Mouse (Mus musculus): Measurements from ENCODE around the gene Ces2e. TPM values are rescaled to one million over a fixed set of nuclear protein-coding genes. Genes with fewer than 3 reads are reported as not detected.
"Not testable (repeated sequence)": the region's sequence is repeated elsewhere in the genome, so short reads cannot be mapped to it uniquely, and the experiment has no call there.

The Ces2e gene
- 0.17 TPM in 1 of 2 replicates, not detected in the other for polyA plus RNA-seq (2014; fragmentation: Nextera tagmentation; extraction: Ambion mirVana)

DNA sequence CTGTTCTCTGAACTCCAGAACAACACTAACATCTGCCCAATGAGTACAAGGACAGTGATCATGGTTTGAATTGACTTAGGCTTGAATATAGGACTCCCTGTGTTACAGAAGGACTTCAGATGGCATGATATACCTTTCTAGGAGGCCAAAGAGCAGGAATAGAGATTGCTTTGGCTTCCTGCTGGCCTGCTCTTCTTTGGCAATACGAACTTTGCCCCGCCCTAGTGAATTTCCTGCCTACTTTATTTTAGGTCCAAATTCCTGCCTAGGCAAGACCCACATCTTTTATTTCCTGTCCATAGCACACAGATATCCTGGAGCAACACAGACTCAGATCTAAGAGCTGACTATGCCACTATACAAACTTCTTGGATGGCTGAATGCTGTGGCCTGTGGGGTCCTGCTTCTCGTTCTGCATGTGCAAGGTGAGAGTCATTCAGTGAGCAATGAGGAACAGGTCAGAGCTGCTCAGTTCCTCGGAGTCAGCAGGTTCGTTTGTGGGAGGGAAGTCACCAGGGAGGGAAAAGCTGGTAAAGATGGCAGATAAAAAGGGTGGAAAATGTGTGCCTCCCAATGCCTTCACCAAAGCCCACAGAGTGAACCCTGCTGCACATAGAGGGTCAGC lies at the start of gene Ces2e:
Ces2e (plus strand) TSS at position 289 of the 625 bp plus-strand sequence.
- Histone ChIP-seq H3K4me1 (replicated peaks; ENCODE audit: control insufficient read depth, insufficient read depth, low read length) (no peaks in the 10 kb centered on the region), H3K9me3 (ENCODE audit: control insufficient read depth, low read length) (no peaks in the 10 kb centered on the region), H3K27ac (ENCODE audit: low read depth, low read length) (no peak within 1 kb of the TSS), H3K4me3 (ENCODE audit: low read depth, low read length) (no peak within 1 kb of the TSS), H3K36me3 (ENCODE audit: control insufficient read depth, insufficient read depth, low read length) (no peaks in the 10 kb centered on the region), H3K4me2 (no peak within 1 kb of the TSS), H3K27me3 (replicated peaks; ENCODE audit: control insufficient read depth, insufficient read depth, low read length) (no peaks in the 10 kb centered on the region), H3K9ac (ENCODE audit: low read depth, low read length) (no peak within 1 kb of the TSS)
- DNase-seq (ENCODE audit: low spot score) = no peak
- no peak for ATAC-seq (replicated peaks; ENCODE audit: low FRiP score)
- WGBS = 67% methylated on average over 5 of the region's 5 CpGs

DNA sequence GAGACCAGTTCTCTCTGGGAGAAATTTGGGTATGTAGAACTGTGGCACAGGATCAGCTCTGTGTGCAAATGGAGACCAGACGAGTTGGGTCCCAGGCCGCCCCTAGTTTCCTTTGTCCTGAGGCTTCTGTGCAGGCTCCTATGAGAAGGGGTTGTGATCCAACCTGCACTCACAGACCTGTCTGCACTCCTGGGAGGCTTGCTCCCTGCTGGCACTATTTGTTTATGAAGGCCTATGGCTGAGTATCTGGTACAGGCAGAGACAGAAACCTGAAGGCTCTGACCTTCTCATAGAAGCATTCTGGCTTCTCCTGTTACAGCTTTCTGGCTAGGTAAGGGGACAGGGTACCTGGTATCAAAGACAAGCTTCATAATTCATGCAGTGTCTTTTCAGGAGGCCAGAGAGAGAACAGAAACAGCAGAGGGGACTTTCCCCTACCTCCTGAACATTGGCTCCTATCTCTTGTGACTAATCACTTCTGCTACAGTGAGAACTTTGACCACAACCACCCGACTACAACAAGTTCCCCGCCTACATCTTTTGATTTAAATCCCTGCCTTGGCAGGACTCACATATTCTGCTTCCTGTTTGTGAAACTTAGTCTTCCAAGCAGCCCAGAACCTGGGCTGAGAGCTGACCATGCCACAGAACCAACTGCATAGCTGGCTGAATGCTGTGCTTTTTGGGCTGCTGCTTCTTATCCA lies 39.7 kb upstream of the Ces2e start:
- no CpG with 5 or more reads among the region's 4 CpGs for WGBS
- H3K27ac ChIP-seq (ENCODE audit: low read depth, low read length); ATAC-seq (replicated peaks; ENCODE audit: low FRiP score): not testable (repeated sequence)

DNA sequence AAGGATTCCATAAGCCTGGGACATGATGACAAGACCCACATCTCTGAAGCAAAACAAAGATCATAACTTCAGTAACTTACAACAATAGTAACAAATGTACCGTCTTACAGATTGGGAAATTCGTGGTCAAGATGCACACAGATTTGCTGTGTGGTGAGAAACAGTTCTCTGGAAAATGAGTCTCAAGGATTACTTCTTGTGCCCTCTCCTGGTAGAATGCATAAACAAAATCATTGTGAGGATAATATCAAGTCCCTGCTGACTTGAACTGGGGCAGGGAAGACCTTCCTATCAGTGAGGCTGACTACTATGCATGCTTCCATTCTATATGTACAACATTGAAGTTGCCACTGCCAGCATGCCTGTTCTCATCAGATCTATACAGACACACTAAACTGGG lies 24.3 kb upstream of the Ces2e start:
- Histone ChIP-seq H3K4me1 (replicated peaks; ENCODE audit: control insufficient read depth, insufficient read depth, low read length) (no peaks in the 10 kb centered on the region), H3K27me3 (replicated peaks; ENCODE audit: control insufficient read depth, insufficient read depth, low read length) (no peaks in the 10 kb centered on the region), H3K27ac (ENCODE audit: low read depth, low read length) (no peak overlapping the region), H3K36me3 (ENCODE audit: control insufficient read depth, insufficient read depth, low read length) (no peaks in the 10 kb centered on the region), H3K9ac (ENCODE audit: low read depth, low read length) (no peak overlapping the region), H3K4me2 (no peak overlapping the region), H3K9me3 (ENCODE audit: control insufficient read depth, low read length) (no peaks in the 10 kb centered on the region), H3K4me3 (ENCODE audit: low read depth, low read length) (no peak overlapping the region)
- DNase-seq (ENCODE audit: low spot score) (no peak), ATAC-seq (replicated peaks; ENCODE audit: low FRiP score) (no peak)
- 78% methylated on average over 2 of the region's 2 CpGs for WGBS

More for the DNA sequence above, 39.7 kb upstream of the Ces2e start:
- H3K9ac ChIP-seq (ENCODE audit: low read depth, low read length); H3K9me3 ChIP-seq (ENCODE audit: control insufficient read depth, low read length); H3K27me3 ChIP-seq (replicated peaks; ENCODE audit: control insufficient read depth, insufficient read depth, low read length); H3K36me3 ChIP-seq (ENCODE audit: control insufficient read depth, insufficient read depth, low read length); H3K4me2 ChIP-seq; H3K4me1 ChIP-seq (replicated peaks; ENCODE audit: control insufficient read depth, insufficient read depth, low read length); H3K4me3 ChIP-seq (ENCODE audit: low read depth, low read length); DNase-seq (ENCODE audit: low spot score): not testable (repeated sequence)

DNA sequence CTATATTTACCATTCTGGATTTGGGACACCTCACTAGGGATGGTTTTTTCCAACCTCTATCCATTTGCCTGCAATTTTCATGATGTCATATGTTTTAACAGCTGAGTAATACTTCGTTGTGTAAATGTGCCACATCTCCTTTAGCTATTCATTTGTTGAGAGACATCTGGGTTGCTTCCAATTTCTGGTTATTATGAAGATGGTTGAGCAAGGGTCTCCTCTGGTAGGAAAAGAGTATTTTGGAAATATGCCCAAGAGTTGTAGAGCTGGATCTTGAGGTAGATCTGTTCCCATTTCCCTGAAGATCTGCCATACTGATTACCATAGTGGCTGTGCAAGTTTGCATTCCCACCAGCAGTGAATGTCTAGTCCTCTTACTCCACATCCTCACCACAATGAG lies 18.9 kb upstream of the Ces2e start:
- ATAC-seq (replicated peaks; ENCODE audit: low FRiP score) (no peak), DNase-seq (ENCODE audit: low spot score) (no peak)
- Histone ChIP-seq H3K4me3 (ENCODE audit: low read depth, low read length) (no peak overlapping the region), H3K4me1 (replicated peaks; ENCODE audit: control insufficient read depth, insufficient read depth, low read length) (no peaks in the 10 kb centered on the region), H3K27me3 (replicated peaks; ENCODE audit: control insufficient read depth, insufficient read depth, low read length) (no peaks in the 10 kb centered on the region), H3K9ac (ENCODE audit: low read depth, low read length) (no peak overlapping the region), H3K9me3 (ENCODE audit: control insufficient read depth, low read length) (no peaks in the 10 kb centered on the region), H3K4me2 (no peak overlapping the region), H3K27ac (ENCODE audit: low read depth, low read length) (no peak overlapping the region), H3K36me3 (ENCODE audit: control insufficient read depth, insufficient read depth, low read length) (no peaks in the 10 kb centered on the region)
- 45% methylated on average over 1 of the region's 1 CpGs for WGBS

DNA sequence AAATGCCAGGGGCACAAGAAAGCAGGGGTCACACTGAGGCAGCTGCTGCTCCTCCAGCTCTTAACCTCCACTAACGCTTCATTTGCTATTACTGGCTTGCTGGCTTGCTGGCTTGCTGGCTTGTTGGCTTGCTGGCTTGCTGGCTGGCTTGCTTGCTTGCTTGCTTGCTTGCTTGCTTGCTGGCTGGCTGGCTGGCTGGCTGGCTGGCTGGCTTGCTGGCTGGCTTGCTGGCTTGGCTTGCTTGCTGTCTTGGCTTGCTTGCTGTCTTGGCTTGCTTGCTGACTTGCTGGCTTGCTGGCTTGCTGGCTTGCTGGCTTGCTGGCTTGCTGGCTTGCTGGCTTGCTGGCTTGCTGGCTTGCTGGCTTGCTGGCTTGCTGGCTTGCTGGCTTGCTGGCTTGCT lies 17.0 kb upstream of the Ces2e start:
- 50% methylated on average over 1 of the region's 1 CpGs for WGBS
- H3K4me1 ChIP-seq (replicated peaks; ENCODE audit: control insufficient read depth, insufficient read depth, low read length); H3K9me3 ChIP-seq (ENCODE audit: control insufficient read depth, low read length); H3K27me3 ChIP-seq (replicated peaks; ENCODE audit: control insufficient read depth, insufficient read depth, low read length); DNase-seq (ENCODE audit: low spot score); H3K9ac ChIP-seq (ENCODE audit: low read depth, low read length); H3K36me3 ChIP-seq (ENCODE audit: control insufficient read depth, insufficient read depth, low read length); H3K4me3 ChIP-seq (ENCODE audit: low read depth, low read length); ATAC-seq (replicated peaks; ENCODE audit: low FRiP score); H3K27ac ChIP-seq (ENCODE audit: low read depth, low read length); H3K4me2 ChIP-seq: not testable (repeated sequence)

DNA sequence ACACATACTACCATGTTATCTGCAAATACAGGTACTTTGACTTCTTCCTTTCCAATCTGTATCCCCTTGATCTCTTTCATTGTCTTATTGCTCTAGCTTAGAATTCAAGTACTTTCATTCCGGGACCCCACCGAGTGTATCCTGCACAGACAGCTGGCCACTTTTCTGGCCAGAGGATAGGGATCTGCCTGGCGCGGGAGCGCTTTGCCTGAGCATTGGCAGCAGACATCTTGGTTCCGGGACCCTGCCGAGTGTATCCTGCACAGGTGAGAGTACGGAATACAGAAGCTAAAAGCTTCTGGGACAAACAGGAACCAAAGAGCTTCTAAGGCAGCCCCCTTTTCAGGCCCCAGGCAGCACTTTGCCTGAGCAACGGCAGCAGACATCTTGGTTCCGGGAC lies 16.4 kb upstream of the Ces2e start:
- ATAC-seq (replicated peaks; ENCODE audit: low FRiP score); H3K4me1 ChIP-seq (replicated peaks; ENCODE audit: control insufficient read depth, insufficient read depth, low read length); H3K4me3 ChIP-seq (ENCODE audit: low read depth, low read length); DNase-seq (ENCODE audit: low spot score); H3K9ac ChIP-seq (ENCODE audit: low read depth, low read length); H3K27ac ChIP-seq (ENCODE audit: low read depth, low read length); H3K4me2 ChIP-seq; H3K9me3 ChIP-seq (ENCODE audit: control insufficient read depth, low read length); H3K36me3 ChIP-seq (ENCODE audit: control insufficient read depth, insufficient read depth, low read length); H3K27me3 ChIP-seq (replicated peaks; ENCODE audit: control insufficient read depth, insufficient read depth, low read length): not testable (repeated sequence)
- 91% methylated on average over 10 of the region's 10 CpGs for WGBS

DNA sequence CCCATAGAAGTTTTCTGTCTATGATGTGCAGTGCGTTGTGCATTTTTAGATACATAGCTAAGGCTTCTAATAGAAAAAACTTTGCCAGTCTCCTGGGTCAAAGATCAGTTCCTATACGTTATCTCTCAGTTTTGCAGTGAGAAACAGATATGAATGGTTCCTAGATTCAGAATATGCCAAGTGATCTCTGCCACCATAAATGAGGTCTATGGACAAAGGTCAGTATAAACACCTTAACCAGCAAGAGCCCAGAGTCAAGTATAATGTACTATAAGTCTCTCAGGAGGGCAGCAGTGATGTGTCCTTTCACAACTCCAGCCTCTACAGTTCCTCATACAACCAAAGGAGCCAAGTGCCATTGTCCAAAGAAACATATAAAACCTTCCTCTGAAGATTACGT lies 1.2 kb downstream of the Ces2e start:
- Histone ChIP-seq H3K4me2 (no peak overlapping the region), H3K36me3 (ENCODE audit: control insufficient read depth, insufficient read depth, low read length) (no peaks in the 10 kb centered on the region), H3K4me3 (ENCODE audit: low read depth, low read length) (no peak overlapping the region), H3K9ac (ENCODE audit: low read depth, low read length) (no peak overlapping the region), H3K4me1 (replicated peaks; ENCODE audit: control insufficient read depth, insufficient read depth, low read length) (no peaks in the 10 kb centered on the region), H3K9me3 (ENCODE audit: control insufficient read depth, low read length) (no peaks in the 10 kb centered on the region), H3K27ac (ENCODE audit: low read depth, low read length) (no peak overlapping the region), H3K27me3 (replicated peaks; ENCODE audit: control insufficient read depth, insufficient read depth, low read length) (no peaks in the 10 kb centered on the region)
- no peak for ATAC-seq (replicated peaks; ENCODE audit: low FRiP score)
- 70% methylated on average over 3 of the region's 3 CpGs for WGBS
- DNase-seq (ENCODE audit: low spot score) = no peak

DNA sequence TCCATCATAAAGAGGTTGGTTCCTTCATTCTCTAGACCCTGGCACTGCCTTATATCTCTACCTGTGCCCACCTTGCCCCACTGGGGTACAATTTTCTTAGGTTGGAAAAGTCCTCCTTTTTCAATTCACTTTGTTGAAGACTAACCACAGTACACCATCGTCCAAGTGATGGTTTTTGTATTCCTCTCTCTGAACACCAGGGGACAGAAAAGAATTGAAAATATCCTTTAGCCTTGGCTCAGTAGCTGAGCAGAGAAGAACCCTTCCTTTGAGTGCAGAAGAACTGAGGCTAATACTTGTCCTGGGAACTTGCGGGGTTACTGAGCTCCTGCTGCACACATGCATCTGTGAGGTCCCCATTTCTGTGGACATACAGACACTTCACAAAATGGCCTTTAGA lies 18.6 kb downstream of the Ces2e start:
- Histone ChIP-seq H3K9ac (ENCODE audit: low read depth, low read length) (no peak overlapping the region), H3K9me3 (ENCODE audit: control insufficient read depth, low read length) (no peaks in the 10 kb centered on the region), H3K4me3 (ENCODE audit: low read depth, low read length) (no peak overlapping the region), H3K27me3 (replicated peaks; ENCODE audit: control insufficient read depth, insufficient read depth, low read length) (no peaks in the 10 kb centered on the region), H3K36me3 (ENCODE audit: control insufficient read depth, insufficient read depth, low read length) (no peaks in the 10 kb centered on the region), H3K27ac (ENCODE audit: low read depth, low read length) (no peak overlapping the region), H3K4me1 (replicated peaks; ENCODE audit: control insufficient read depth, insufficient read depth, low read length) (no peaks in the 10 kb centered on the region), H3K4me2 (no peak overlapping the region)
- DNase-seq (ENCODE audit: low spot score) = no peak
- ATAC-seq (replicated peaks; ENCODE audit: low FRiP score) = no peak
- WGBS = 79% methylated on average over 2 of the region's 2 CpGs

DNA sequence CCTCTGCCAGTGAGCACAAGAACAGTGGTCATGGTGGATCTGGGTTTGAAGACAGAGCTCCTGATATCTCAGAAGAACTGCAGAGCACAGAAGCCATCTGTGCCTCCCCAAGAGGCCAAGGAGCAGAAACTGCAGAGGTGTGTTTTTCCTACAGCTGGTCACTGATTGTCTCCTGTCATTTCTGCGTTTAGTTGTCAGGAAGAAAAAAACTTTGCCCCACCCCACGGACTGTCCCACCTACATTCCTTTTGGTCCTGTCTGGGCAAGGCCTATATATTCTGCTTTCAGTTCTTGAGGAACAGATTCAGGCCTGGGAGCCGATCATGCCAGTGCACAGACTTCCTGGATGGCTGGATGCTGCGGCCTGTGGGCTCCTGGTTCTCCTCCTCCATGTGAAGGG lies 21.0 kb downstream of the Ces2e start, which contains the start of gene Ces2f:
Ces2f (plus strand) TSS at position 301 of the 400 bp plus-strand sequence.
- 81% methylated on average over 4 of the region's 4 CpGs for WGBS
- H3K4me2 ChIP-seq = no peak within 1 kb of the TSS
- no peak within 1 kb of the TSS for H3K4me3 ChIP-seq (ENCODE audit: low read depth, low read length)
- no peak within 1 kb of the TSS for H3K27ac ChIP-seq (ENCODE audit: low read depth, low read length)
- H3K9ac ChIP-seq (ENCODE audit: low read depth, low read length) = no peak within 1 kb of the TSS
- H3K36me3 ChIP-seq (ENCODE audit: control insufficient read depth, insufficient read depth, low read length) = no peaks in the 10 kb centered on the region
- no peaks in the 10 kb centered on the region for H3K9me3 ChIP-seq (ENCODE audit: control insufficient read depth, low read length)
- DNase-seq (ENCODE audit: low spot score) (no peak), ATAC-seq (replicated peaks; ENCODE audit: low FRiP score) (no peak)
- H3K27me3 ChIP-seq (replicated peaks; ENCODE audit: control insufficient read depth, insufficient read depth, low read length) = no peaks in the 10 kb centered on the region
- no peaks in the 10 kb centered on the region for H3K4me1 ChIP-seq (replicated peaks; ENCODE audit: control insufficient read depth, insufficient read depth, low read length)

Measured in liver, embryonic 11.5 days (tissue).